Mouse (Mus musculus) embryo, embryonic 11.5 days (tissue): ENCODE results near the gene Tomm40.
A peak's percentile ranks its signal among the peaks of the same experiment; 100 is the strongest.

Source experiments
- DNase-seq: peaks from one replicate; pipeline ENCODE4 v3.0.0-alpha.2; 2012; ENCODE audit warnings: low read depth, low spot score

Gene Tomm40

DNA sequence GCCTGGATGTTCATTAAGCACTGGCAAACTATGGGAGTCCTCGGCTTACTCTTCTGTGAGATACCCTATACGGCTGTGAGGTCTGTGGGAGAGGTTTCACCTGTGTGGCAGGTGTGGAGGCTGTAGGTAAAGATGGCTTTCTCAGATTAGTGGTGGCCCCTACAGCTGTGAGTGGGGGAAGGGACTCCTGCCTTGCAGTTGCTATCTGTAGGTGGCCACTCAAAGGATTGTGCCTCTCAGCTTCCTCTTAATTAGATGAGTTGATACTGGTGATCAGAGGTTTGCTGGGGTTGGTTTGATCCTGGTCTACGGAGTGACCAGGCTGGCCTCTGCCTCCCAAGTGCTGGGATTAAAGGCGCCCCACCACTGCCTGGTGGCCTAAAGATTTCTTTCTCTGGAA lies 10.8 kb downstream of the Tomm40 start:
- DNase-seq: no peak

DNA sequence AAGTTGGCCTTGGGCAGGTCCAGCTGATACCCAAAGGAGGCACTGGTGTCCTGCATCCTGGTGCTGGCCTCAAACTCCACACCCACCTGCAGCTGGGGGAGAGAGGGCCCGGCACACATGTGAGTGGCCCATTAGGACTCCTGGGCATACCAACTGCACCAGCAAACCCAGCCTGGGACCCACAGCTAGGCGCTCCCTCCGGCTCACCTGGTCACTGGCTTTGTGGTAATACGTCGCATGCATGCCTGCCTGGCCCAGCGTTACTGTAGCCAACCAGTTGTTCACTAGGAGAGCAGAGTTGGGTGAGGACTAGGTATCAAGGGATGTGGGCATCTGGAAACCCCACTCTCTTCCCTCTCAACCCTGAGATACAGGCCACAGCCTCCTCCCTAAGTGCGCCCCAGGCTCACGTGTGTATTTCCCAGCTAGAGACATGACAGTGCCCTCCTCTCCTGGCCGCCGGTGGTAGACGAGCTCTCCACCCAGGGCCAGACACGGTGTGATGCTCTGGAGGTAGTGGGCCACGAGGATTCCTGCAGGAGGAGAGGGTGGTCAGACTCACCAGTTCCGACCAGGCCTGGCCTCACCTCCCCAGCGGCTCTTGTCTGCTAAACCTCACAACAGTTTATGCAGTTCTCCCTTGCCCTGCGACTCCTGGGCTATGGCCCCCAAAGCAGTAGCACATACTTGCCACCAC lies 12.2 kb downstream of the Tomm40 start:
- DNase-seq: no peak

DNA sequence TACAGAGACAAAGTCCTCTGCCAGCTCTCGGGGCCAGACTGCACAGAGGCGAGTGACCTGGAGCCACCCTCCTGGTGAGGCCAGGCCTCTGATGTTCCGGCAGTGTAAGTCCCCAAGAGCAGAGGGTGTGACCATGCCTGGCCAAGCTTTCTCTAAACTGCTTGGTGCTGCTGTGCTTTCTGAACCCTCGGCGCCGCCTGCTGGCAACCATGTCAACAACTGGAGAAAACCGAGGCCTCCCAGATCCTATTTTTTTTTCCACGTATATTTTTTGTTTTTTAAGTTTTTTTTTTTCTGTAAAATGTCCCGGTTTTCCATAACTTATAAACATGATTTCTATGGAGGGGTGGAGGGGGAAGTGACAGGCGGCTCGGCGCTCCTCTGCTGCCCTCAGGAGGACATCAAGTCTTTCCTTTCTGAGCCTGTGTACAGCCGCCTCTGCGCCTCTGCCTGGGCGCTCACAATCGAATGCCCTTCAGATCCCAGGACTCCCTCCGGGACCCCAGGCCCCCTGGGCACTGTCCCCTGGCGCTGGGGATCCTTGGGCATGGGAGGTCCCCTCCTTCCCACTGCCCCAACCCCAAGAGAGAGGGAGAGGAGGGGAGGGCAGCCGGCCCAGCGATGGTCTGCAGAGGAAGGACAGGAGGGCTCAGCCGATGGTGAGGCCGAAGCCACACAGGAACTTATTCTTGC lies 14.0 kb downstream of the Tomm40 start:
- DNase-seq: peak; percentile 49

DNA sequence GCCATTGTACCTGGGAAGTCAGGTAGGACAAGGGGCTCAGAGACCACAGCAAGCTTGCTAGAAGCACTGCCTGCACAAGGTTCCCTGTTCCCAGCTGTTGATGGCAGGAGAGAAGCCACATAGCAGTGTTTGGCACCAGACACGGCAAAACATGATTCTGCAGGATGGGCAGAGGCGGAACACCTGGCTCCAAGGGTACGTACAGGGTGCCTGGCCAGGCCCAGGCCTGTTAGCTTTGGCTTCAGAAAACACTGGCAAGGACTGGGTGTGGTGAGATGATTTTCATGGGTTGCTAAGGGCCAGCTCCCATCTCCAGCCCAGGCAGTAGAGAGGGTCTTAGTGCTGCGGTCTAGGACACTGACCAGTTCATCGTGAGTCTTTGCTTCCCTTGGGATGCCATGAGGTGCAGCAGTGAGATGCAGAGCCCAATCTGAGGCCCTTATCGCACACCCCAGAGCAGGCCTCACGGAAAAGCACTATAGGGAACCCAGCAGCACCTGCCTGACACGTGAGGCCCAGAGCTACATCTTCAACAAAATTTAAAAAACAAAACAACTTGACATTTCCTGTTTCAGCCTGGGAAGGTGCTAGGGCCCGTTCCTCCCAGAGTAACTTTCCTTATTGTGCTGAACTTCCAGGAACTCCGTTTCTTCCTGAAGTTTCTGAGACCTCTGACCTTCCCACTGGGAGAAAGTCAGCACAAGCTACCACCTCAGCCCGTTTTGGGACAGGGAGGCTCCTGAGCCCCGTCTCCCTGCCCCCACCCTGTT lies 14.8 kb downstream of the Tomm40 start:
- no peak for DNase-seq

DNA sequence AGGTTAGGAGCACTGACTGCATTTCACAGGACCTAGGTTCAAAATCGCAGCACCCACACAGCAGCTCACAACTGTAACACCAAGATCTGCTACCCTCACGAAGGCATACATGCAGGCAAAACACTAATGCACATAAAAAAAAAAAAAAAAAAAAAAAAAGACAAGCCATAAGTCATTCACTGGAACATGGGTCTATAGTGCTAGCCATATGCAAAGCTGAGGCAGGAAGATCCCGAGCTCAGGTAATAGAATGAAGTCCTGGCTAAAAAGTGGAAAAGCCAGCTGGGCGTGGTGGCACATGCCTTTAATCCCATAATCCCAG lies 15.4 kb downstream of the Tomm40 start:
- DNase-seq: no peak

DNA sequence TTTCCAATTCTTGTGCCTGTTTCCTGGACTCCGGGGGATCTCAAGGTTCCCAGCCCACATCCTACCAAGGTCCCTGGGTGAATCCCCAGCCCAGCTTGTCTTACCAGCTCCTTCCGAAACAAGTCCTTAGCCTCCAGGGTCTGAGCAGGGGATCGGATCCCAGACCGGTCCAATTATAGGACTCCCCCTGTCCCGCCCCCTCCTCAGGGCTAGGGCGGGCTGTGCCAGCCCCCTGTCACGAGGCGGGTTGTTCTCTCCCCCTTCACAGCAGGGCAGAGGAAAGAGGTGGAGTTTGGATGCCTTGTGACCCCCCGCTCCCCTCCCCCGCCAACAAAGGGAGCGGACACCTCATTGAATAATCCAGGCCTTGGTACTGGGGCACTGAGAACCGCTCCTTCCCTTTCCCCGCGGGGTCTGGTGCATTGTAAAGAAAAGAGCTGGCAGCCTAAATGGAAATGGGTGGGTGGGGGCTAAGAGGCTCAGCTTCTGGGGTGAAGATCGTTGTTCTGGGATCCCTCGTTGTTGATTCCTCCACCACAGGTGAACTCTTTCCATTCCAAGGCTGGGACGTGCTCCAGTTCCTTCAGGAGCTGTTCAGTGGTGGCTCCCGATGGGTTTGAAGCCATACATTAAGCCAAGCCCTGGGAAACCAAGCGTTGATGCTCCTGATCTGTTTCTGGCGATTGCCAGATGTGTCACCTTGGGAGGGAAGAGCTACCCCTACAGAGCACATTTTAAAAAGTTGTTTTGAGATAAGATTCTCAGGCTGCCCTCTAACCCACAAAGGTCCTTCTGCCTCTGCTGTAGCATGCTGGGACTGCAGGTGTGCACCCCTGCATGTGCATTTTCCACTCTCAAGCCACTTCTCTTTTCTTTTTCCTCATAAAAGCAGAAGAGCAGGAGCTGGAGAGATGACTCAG lies 16.1 kb downstream of the Tomm40 start, which contains the start of gene Apoe:
Gene Apoe (minus strand): TSS at position 282 of the 920 bp plus-strand sequence.
- no peak for DNase-seq

DNA sequence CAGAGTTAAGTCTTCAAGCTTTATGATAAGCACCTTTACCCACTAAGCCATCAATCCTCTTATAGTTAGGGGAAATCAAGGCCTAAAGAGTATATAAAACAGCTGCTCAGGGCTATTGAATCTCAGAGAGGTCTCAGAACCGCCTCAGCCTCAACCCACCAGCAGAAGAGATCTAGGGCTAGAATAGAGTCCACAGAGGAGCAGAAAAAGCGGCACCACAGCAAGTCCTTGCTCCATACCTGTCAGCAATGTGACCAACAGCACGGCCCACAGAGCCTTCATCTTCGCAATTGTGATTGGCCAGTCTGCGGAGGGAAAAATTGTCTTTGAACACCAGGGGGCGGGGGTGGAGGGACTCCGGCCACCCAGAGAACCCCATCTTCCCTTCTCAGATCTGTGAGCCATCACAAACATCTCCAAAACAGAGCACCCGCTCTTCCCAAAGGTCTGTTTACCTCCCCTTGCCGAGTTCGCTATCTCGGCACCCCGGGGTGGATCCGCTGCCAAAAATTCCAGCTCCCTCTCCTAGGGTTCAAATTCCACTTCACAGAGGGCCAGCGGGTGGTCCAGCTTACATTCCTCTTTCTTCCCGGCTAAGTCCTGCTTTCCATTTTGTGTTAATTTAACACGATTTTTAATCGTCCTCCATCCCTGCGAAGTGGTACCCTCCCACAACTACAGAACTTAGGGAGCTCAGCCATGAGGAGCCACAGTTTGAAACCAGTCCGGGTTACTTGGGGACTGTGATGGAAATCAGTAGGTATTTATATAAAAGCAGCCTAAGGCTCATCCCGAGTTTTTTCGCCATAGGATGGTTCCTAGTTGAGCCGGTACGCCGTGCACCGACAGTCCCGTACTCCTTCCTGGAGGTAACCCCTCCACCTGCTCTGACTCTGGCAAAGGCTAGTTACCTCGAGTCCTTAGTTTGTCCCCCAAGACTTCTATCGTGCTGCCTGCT lies 17.0 kb downstream of the Tomm40 start:
- DNase-seq: no peak

DNA sequence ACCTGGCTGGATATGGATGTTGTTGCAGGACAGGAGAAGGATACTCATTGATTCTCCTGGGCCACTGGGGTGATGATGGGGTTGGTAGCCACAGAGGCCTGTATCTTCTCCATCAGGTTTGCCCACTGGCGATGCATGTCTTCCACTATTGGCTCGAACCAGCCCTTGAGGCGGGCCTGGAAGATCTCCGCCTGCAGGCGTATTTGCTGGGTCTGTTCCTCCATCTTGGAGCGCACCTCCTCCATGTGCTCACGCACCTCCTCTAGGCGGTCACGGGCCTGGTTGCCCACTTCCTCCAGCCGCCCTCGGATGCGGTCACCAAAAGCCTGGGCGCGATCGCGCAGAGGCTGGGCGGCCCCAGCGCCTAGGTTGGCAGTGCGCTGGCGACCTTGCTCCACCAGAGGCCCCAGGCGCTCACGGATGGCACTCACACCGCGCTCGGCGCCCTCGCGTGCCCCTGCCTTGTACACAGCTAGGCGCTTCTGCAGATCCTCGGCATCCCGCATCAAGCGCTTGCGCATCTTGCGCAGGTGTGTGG lies 18.8 kb downstream of the Tomm40 start:
- DNase-seq: no peak

DNA sequence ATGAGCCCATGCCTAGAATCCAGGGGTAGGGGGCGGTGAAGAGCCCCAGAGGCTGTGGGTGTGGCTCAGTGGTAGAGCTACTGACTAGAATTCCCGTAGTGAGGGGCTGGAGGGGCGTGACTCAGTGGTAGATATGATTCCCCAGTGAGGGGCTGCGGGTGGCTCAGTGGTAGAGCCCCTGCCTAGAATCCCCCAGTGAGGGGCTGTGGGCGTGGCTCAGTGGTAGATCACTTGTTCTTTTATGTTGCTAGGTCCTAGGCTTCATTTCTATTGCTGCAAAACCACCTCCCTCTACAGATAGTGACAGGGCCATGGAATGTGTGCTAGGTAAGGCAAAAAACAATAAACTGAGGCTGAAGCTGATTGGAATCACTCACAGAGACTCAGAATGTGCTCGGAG lies 19.4 kb downstream of the Tomm40 start:
- DNase-seq: no peak

DNA sequence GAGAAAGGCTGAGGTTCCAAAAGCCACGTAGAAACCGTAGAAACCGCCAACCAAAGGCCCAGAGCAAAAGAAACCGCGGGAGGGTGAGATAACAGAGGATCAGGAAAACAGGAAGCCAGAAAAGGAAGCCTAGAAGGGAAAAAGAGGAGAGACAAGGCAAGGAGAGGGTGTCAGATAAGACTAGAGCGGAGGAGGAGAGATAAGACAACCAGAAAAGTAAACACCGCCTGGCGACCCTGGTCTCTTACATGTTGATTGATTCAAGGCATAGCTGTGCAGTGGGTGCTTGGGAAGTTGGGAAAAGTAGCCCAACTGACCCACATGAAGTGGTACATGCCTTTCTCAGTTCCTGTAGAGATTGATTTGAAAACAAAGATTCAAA lies 20.0 kb downstream of the Tomm40 start:
- DNase-seq: no peak

DNA sequence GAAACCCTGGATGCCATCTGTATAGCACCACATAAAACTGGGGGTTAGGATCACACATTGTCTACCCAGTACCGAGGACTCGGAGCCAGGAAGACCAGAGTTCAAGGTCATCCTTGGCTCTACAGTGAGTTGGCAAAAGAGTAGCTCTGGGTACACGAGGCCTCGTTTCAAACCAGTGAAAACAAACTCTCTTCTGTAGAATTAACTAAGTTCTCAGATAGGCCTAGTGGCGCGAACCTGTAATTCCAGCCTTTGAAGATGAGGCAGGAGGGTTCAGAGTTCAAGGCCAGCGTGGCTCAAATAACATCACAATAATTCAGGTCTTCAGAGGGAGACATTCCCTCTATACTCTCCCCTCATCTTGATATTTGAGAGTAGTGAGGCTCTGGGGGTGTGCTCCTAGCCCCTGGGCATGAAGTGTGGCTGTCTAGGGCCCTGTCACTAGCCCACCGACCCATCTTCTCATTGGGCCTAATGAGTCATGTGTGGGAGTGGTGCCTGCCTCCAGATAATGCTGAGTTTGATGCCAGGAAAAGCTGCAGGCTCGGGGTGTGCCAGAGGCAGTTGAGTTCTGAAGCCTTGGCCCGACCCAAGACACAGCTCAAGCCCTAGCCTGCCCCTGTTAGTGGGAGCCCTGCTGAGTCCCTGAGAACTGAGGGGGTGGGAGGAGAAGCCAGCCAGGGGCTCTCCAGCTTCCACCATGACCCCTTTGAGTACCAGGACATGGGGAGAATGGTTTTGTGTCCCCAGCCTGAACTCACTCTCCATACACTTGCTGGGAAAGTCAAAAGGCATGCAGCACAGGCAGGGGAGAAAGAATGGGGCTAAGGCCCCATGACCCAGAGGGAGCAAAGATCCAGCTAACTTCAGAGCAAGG lies 20.7 kb downstream of the Tomm40 start:
- no peak for DNase-seq

DNA sequence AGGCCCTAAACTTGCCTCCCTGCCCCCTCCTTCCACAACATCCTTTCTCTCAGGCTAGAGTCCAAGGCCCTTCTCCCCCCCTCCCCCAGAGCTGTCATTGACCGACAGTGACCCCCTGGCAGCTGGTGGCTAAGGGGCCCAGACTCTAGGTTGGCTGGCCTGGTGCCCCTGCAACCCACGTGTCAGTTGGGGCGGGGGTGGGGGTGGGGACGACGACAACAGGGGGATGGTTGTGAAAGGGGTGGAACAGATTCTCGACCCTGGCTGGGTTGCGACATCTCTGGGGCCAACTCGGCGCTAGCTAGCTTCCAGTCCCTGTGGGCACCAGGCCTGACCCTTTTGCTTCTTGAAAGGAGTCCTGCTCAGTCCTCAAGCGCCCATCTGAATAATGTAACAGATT lies 21.8 kb downstream of the Tomm40 start:
- DNase-seq: no peak

DNA sequence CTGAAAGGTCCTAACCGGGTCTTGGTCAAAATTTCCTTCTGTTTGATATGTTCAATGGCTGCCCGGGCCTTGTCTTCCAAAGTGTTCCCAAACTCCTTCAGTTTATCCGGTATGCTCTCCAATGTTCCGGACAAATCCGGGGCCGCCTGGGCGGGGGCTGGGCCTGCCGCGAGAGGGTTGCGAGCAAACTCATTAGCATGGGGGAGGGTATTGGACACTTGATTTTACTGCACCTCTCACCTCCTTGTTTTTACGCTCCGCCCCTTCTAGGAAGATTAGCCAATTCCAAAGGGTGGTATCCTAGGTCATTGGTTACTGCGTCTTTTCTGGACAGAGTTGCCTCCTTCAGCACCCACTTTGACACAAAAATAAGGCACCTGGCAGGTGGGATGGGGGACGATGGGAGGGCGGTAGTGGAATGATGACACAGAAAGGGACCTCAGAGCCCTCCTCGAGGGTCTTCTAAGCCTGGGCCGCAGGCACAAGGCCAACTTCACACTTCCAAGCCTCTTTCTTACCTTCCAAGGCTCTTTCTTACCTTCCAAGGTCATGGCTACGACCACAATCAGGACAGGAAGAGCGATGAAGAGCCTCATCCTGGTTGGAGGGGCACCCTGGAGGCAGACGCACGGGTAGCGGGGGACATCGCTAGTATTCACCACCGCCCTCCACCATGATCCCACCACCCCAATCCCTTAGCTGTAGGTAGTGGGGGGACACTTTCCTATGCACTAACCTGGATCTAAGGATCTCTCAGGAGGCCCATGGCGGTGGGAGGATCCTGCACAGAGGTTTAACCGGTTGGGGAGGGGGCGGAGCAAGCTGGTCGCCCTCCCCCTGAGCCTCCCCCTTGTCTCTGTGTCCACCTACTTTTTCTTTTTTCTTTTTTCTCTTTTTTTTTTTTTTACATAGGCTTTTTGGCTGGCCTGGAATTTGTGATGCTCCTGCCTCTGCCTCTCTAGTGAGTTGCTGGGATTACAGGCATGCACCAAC lies 23.1 kb downstream of the Tomm40 start, which contains the start of gene Apoc1:
Gene Apoc1 (minus strand): TSS at position 788 of the 993 bp plus-strand sequence.
- no peak for DNase-seq

DNA sequence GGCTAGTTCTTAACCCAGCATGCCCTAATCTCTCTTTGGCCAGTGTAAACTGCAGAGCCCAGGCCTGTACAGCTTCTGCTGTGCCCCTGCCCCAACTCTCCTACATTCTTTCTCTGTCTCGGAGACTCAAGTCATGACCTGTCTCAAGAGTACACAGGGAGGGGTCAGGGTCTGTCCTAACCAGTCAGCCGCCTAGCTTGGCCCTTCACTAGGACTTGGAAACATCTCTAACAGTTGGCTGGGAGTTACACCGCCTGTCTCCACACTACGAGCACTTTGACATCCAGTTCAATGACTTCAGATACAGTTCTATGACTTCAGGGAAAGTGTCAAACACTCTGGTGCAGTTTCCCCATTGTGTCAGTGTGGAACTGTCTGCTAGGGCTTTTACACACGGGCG lies 23.8 kb downstream of the Tomm40 start:
- no peak for DNase-seq

DNA sequence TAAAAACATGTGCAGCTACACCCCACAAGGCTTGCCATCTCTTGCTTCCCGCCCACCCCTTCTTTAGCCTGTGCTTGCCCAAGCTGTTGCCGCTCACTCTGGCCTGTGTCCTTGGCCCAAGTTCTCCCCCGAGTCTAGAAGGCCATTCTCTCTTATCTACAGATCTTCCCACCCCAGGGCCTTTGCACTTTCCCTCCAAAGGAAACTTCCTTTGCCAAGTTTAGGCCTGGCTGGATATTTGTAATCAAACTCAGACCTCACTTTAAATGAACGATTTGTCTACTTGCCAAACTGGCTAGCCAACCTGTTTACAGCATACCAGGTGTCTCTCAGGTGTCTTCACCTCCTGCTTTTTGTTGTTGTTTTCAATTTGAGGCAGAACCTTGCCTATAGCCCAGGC lies 24.4 kb downstream of the Tomm40 start:
- DNase-seq: no peak

DNA sequence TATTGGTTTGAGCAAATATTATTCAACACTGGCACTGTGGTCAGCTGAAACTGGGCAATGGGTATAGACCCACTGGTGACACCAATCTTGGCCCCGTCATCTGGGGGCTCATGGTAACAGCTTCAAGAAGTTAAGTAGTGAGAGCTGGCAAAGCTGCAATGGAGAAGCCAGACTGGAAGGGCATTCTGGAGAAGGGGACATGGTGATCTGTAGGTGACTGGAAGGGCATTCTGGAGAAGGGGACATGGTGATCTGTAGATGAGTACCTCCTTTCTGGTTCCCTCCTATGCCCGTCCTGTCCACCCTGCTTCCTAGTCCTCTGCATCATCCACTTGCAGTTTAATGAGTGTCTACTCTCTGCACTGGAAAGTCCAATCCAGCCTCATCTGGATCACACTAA lies 26.6 kb downstream of the Tomm40 start:
- DNase-seq: no peak

DNA sequence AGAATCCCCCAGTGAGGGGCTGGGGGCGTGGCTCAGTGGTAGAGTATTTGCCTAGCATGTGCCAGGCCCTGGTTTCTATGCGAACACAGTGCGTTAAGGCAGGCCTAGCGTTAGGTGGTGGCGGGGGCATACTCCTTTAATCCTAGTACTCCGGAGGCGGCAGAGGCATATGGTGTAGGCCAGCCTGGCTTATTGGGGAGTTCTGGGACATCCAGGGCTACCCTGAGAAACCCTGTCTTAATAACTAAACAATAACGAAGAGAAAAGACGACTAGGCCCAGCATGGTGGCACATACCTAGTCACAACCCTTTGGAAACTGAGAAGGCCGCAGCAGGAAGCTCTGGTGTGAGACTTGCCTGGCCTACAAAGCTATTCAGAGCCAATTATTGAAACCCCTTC lies 27.1 kb downstream of the Tomm40 start:
- no peak for DNase-seq
